Mouse (Mus musculus) stomach, postnatal 0 days (tissue): ENCODE measurements around the gene Tnr. TPM values are rescaled to one million over a fixed set of nuclear protein-coding genes. Genes with fewer than 3 reads are reported as not detected.

Source experiments
- ATAC-seq: fragments of 200-750 bp; cut with Nextera tagmentation; 2 replicates; pipeline ENCODE4 v1.8.0; 2017; ENCODE audit not compliant: low FRiP score, low TSS enrichment
- DNase-seq: peaks from one replicate; pipeline ENCODE4 v3.0.0-alpha.2; 2016; ENCODE audit warnings: low spot score
- H3K27ac ChIP-seq: fragments of 300-500 bp; sonication (generic); replicated peaks from 2 replicates; pipeline ENCODE4 v1.5.1; 2014; ENCODE audit warnings: mild to moderate bottlenecking, control low read depth
- H3K27me3 ChIP-seq: fragments of 300-500 bp; sonication (generic); 2 replicates; pipeline ENCODE4 v1.6.1; 2014; ENCODE audit warnings: low read length; ENCODE audit not compliant: control insufficient read depth, insufficient read depth
- H3K36me3 ChIP-seq: fragments of 300-500 bp; sonication (generic); 2 replicates; pipeline ENCODE4 v1.6.1; 2014; ENCODE audit warnings: low read length, mixed read lengths; ENCODE audit not compliant: control insufficient read depth, insufficient read depth
- H3K4me1 ChIP-seq: fragments of 300-500 bp; sonication (generic); replicated peaks from 2 replicates; pipeline ENCODE4 v1.6.1; 2014; ENCODE audit warnings: antibody characterized with exemption; ENCODE audit not compliant: control insufficient read depth, insufficient read depth
- H3K4me2 ChIP-seq: fragments of 300-500 bp; sonication (generic); replicated peaks from 2 replicates; pipeline ENCODE4 v1.6.1; 2014; ENCODE audit warnings: low read depth, mild to moderate bottlenecking, control low read depth, moderate library complexity
- H3K4me3 ChIP-seq: fragments of 300-500 bp; sonication (generic); 2 replicates; pipeline ENCODE4 v1.5.1; 2014; ENCODE audit warnings: low read depth, low read length, control low read depth
- H3K9ac ChIP-seq: fragments of 300-500 bp; sonication (generic); 2 replicates; pipeline ENCODE4 v1.6.1; 2014; ENCODE audit warnings: mild to moderate bottlenecking, low read length, control low read depth, mixed read lengths
- H3K9me3 ChIP-seq: fragments of 300-500 bp; sonication (generic); 2 replicates; pipeline ENCODE4 v1.6.1; 2016; ENCODE audit warnings: low read length; ENCODE audit not compliant: control insufficient read depth
- CTCF ChIP-seq: IDR thresholded peaks from 2 replicates; pipeline ENCODE4 v1.5.1; 2016; ENCODE audit warnings: antibody characterized with exemption, low read depth, mild to moderate bottlenecking, moderate library complexity
- EP300 ChIP-seq: optimal IDR thresholded peaks from 2 replicates; pipeline ENCODE3; 2016; ENCODE audit warnings: antibody characterized with exemption
- WGBS: fragments of 180-500 bp; shearing (Covaris S2); extraction: QIAGEN DNeasy Blood & Tissue Kit; methylation state at CpG from one replicate; pipeline ENCODE4 v1.1.7; 2014; 5-methylcytosine and 5-hydroxymethylcytosine counted together
- polyA plus RNA-seq: library from polyadenylated mRNA; unstranded; fragments of >200 nt; fragmentation: Nextera tagmentation; extraction: Ambion mirVana; gene quantifications from 2 replicates; pipeline ENCODE4 v1.2.1, GENCODE M21; 2015

The Tnr gene
- polyA plus RNA-seq, 1 experiment from 2014 or later = 0.10 TPM

DNA sequence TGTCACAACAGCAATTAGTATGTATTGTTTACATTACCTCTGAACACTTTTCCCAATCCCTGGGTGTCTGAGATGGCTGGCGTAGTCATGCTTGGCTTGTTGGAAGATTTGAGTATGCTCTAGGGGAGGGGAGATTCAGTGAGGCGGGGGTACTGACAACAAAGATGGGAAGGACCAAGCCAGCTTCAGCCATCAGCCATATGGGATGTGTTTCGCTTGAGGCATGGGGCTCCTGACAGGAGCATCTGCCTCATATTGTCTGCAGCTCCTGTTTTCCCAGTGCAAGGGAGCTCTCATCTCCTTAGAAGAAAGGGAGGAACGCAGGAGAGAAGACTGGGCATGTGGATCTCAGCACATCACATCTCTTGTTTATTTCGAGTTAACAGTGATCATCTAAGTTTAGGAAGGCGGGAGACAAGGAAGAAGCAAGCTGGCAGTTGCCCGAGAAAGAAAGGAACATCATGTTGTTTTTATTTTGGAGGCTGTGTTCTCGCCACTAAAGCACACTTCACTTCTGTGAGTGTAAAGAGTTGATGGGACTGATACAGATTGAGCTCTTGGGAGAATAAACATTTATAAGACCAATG lies 56.9 kb downstream of the Tnr start:
- Histone ChIP-seq H3K9ac (no peak overlapping the region), H3K4me1 (no peaks in the 10 kb centered on the region), H3K4me2 (no peak overlapping the region), H3K4me3 (no peak overlapping the region), H3K27me3 (no peaks in the 10 kb centered on the region), H3K27ac (no peak overlapping the region), H3K9me3 (no peaks in the 10 kb centered on the region), H3K36me3 (no peaks in the 10 kb centered on the region)
- TF ChIP-seq CTCF (no peak), EP300 (no peak)
- no peak for ATAC-seq
- no peak for DNase-seq
- whole genome bisulfite sequencing = 57% methylated on average over 8 of the region's 8 CpGs

DNA sequence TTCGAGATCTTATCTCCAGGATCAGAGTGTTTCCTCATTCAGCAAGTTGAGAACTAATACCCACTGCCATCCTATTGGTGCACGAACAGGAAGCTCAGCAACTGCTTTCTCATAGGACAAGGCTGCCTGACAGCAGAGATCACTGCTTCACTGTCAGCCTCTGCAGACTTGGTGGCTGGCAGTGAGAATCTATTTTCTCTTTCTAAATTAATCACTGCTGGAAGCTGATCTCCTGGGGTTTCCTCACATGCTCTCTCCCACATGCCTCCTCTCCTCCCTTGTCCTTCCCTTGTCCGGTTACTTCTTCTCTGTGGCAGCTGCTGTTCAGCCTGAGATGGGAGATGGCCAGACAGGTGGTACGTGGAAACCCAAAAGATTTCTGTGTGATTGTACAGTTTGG lies 60.3 kb downstream of the Tnr start:
- no peaks in the 10 kb centered on the region for H3K9me3 ChIP-seq
- no peaks in the 10 kb centered on the region for H3K27me3 ChIP-seq
- ATAC-seq = no peak
- no peak overlapping the region for H3K9ac ChIP-seq
- TF ChIP-seq CTCF = no peak
- no peak for TF ChIP-seq EP300
- no peak for DNase-seq
- H3K27ac ChIP-seq = no peak overlapping the region
- no peaks in the 10 kb centered on the region for H3K36me3 ChIP-seq
- H3K4me3 ChIP-seq = no peak overlapping the region
- H3K4me1 ChIP-seq = no peaks in the 10 kb centered on the region
- H3K4me2 ChIP-seq = no peak overlapping the region
- 61% methylated on average over 4 of the region's 4 CpGs for WGBS

DNA sequence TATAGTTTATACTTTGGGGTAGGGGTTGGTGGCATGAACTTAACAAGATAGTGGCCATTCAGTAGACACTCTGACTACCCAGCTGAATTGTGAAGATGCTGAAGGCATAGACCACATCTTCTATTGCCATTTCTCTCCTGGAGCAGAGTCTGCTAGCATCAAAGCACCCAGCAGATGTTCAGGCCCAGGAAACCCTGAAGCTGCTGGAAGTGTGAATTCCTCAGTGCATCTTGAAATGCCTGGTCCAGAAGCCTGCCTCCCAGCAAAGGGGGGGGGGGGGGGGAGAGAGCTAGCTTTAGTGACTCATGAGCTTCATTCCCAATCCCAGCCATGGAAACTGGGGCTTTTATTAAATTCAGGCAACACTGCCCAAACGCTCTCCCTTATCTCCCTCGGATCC lies 65.2 kb downstream of the Tnr start:
- WGBS = 73% methylated on average over 2 of the region's 2 CpGs
- H3K4me2 ChIP-seq = no peak overlapping the region

GRCm38 (mm10) chr1:159594099-159595058 lies 70.8 kb downstream of the Tnr start:
- no peak overlapping the region for H3K4me2 ChIP-seq
- H3K4me1 ChIP-seq = no peaks in the 10 kb centered on the region
- WGBS = 84% methylated on average over 14 of the region's 14 CpGs
- DNase-seq (no peak), ATAC-seq (no peak)
- no peaks in the 10 kb centered on the region for H3K9me3 ChIP-seq
- no peaks in the 10 kb centered on the region for H3K36me3 ChIP-seq
- H3K27me3 ChIP-seq = no peaks in the 10 kb centered on the region
- no peak overlapping the region for H3K9ac ChIP-seq
- no peak overlapping the region for H3K27ac ChIP-seq
- TF ChIP-seq CTCF = no peak
- H3K4me3 ChIP-seq = no peak overlapping the region

More for the DNA sequence above, 65.2 kb downstream of the Tnr start:
- Histone ChIP-seq H3K27me3 (no peaks in the 10 kb centered on the region), H3K4me3 (no peak overlapping the region), H3K9me3 (no peaks in the 10 kb centered on the region), H3K9ac (no peak overlapping the region), H3K36me3 (no peaks in the 10 kb centered on the region), H3K4me1 (no peaks in the 10 kb centered on the region), H3K27ac (no peak overlapping the region)
- TF ChIP-seq CTCF (no peak), EP300 (no peak)
- ATAC-seq = no peak
- no peak for DNase-seq

DNA sequence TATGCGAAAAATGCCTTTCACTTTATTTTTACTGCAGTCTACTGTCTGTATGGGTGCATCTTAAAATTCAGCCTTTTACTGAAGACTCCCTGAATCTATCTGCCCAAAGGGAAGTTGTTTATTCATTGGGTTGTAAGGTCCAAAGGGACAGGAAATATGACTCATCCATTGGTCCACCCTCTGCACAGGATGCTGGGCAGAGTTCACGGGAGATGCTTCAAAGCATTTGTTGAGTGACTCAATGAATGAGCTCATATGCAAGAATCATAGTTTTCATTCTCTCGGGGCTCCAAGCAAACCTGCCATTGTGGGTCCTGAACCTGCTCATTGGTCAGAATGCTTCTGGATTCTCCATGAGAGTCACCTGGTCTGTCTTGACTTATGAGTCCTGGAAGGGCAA lies 72.2 kb downstream of the Tnr start:
- TF ChIP-seq CTCF (no peak), EP300 (no peak)
- Histone ChIP-seq H3K9ac (no peak overlapping the region), H3K9me3 (no peaks in the 10 kb centered on the region), H3K27me3 (no peaks in the 10 kb centered on the region), H3K4me2 (no peak overlapping the region), H3K36me3 (no peaks in the 10 kb centered on the region), H3K4me1 (no peaks in the 10 kb centered on the region), H3K4me3 (no peak overlapping the region), H3K27ac (no peak overlapping the region)
- no peak for DNase-seq
- no peak for ATAC-seq
- 67% methylated on average over 3 of the region's 3 CpGs for WGBS

GRCm38 (mm10) chr1:159596640-159597039 lies 73.1 kb downstream of the Tnr start:
- Histone ChIP-seq H3K27me3 (no peaks in the 10 kb centered on the region), H3K4me1 (no peaks in the 10 kb centered on the region), H3K36me3 (no peaks in the 10 kb centered on the region), H3K27ac (no peak overlapping the region), H3K4me2 (no peak overlapping the region), H3K4me3 (no peak overlapping the region), H3K9ac (no peak overlapping the region), H3K9me3 (no peaks in the 10 kb centered on the region)
- ATAC-seq = no peak
- TF ChIP-seq CTCF (no peak), EP300 (no peak)
- 40% methylated on average over 2 of the region's 2 CpGs for WGBS
- DNase-seq = no peak
